Mouse (Mus musculus) MEL-GATA-1-ER (cell line): Measurements from ENCODE around the gene D030056L22Rik.
A peak's percentile ranks its signal among the peaks of the same experiment; 100 is the strongest.
"Not testable (repeated sequence)": the region's sequence is repeated elsewhere in the genome, so short reads cannot be mapped to it uniquely, and the experiment has no call there.

Experiments
- DNase-seq: peaks from one replicate; pipeline ENCODE4 v3.0.0-alpha.2; 2012; ENCODE audit warnings: low read depth; ENCODE audit errors: extremely low read depth

D030056L22Rik gene

DNA sequence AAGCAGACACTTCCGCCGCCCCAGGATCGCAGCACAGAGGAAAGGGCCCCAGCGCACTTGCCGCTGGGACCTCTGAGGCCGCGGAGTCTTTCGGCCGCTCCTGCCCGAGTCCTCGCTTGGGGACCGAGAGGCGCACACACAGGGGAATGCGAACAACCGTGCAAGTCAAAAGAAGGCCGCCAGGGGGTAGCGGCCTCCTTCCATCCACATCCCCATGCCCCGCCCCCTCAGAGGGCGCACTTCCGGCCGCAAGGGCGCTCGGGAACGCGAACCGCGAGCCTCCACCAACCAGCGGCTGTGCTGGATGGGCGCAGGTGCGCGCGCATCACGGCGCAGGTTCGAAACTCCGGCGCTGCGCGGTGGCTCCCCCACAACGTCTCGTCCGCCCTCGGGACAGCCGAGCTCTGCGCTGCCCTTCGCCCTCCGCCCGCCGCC is at the start of gene D030056L22Rik:
TSS of gene D030056L22Rik (plus strand) at position 328 of the 435 bp plus-strand sequence.
- peak; percentile 83 for DNase-seq

DNA sequence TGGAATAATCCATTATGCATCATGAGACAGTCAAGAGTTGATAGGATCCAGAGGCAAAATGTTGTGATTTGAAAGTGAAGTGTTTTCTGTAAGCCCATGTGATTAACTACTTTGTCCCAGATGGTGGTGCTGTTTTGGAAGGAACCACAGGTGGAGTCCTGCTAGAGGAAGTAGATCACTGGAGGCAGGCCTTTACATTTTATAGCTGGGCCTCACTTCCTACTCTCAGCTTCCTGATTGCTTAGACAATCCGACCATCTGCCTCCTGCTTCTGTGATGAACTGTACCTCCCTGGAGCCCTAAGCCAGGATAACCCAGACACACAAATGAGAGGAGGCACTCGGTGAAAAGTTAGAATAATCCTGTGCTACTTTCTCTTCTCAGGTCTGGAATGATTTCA is 49.1 kb upstream of the D030056L22Rik start:
- peak; percentile 41 for DNase-seq

DNA sequence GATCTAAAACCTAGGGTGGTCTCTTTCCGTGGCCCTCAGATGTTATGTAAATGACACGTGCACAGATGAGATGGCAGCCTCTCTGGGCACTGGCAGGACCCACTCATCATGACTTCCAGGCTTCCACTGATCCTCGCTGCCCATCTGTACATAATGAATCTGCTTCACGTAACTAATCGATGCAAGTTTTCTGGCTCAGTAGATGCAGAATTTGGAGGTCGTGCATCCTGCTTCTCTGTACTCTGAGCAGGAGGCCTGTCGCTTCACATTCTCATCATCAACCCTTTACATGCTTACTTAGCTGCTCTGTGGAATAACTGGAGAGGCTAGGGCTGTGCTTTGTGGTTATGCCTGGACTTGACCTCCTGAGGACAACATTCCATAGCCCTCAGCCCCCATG is 46.0 kb upstream of the D030056L22Rik start:
- DNase-seq, result no peak

DNA sequence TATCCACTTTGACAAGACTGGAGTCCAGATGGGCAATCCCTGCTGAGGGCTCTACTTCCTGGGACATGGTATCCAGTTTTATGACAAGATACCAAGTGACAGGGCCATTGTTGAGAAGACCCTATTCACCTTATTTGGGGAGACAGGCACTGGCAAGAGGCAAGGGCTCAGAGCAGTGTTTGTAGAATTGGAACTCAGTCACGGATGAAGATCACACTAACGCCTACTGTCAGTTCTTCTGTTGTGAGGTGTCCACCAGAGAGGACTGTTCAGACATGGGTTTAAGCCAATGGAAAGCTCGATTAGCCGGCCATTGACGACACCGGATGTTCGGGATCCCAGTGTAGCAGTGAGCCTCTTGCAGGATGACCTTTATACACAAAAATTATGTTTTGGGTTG is 43.4 kb upstream of the D030056L22Rik start:
- no peak for DNase-seq

DNA sequence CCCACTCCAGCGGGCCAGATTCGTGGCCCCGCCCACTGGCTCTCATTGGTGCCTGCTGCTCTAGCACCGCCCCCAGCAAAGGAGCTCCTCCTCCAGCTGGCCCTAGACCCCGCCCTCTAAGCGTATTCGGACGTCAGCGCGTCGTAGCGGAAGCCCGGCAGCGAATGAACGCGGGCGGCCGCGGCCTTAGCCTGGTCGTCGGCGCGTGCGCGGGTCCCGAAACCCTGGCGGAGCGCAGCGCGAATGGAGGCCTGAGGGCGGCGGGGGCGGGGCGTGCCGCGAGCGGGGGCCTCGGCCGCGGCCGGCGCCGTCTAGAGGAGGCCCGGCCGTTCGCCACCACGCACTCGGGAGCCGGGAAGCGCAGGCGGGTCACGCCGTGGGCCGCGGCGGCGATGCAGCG is 42.4 kb upstream of the D030056L22Rik start, which contains the start of gene Carnmt1:
TSS of gene Carnmt1 (plus strand) at position 157 of the 400 bp plus-strand sequence.
- peak; percentile 76 for DNase-seq

DNA sequence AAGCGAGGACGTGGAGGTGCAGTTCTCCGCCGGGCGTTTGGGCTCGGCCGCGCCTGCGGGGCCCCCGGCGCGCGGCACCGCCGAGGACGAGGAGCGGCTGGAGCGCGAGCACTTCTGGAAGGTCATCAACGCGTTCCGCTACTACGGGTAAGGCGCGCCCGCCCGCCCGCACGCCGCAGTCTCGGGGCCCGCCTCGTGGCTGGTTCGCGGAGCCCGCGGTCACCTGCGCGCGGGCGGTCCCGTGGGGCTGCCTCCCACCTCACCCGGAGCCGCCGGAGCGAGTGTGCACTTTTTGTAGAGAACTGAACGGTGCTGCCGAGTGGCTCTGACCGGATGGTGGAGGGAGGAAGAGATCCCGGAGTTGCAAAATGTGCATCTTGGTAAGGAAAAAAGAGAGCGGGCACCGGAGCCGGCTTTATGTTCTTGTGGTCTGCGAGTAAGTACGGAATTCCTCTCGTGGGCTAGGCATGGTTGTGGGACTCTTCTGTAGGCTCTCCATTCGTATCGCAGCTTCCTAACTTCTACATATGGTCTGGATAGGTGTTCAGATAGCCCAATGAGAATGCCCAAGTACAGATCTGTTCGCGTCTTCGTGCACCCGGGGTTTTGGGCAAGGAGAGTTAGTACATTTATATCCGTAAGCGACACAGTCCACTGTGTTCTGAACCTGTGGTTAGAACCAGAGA is 41.8 kb upstream of the D030056L22Rik start:
- peak; percentile 43 for DNase-seq

DNA sequence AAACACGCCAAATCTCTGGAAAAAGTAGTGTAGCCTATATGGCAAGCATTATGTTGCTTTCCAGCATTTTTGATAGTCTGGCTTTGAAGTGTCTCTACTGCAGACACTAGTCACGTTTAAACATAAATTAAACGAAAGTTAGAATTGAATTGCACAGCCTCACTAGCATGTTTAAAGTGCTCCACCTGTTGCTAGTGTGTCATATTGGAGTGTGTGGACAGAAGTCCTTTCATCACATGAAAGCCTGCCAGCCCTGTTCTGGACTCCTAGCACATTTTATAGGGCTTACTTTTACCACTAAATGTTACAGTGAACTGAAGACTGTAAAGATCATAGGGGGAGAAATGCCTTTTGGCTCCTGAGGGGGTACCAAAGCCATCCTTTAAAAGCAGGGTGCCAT is 40.5 kb upstream of the D030056L22Rik start:
- no peak for DNase-seq

DNA sequence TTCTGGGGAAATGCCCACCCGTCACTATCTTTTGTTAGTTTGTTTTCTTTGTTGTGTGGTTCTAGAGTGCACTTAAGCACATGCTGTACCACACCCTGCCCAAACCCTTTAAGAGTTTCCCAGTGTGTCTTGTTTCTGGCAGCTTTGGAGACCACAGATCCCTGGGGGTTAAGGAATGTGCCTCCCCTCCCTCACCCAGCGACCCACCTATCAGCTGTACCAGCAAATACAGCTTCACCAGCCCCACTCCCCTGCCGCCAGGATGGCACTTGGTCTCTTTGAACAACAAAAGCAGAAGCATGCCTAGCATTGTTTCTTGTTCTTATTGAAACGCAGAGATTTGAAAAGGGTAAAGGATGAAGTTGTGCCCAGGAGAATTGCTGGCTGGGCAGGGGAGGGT is 39.9 kb upstream of the D030056L22Rik start:
- DNase-seq, result no peak

DNA sequence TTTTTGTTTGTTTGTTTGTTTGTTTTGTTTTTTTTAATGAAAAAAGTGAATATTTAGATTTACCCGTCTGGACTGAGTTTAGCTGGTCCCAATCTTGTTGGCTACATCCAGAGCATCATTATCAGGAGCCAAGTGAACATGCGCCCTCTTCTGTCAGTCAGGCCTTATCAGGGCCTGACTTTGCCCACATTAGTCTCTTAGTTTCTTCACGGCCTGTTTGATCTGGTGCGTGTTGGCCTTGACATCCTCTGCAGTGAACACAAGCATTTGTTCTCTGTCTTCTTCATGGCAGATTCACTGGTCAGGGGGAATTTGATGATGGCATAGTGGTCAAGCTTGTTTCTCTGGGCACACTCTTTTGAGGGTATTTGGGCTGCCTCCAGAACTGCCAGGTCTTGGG is 30.9 kb upstream of the D030056L22Rik start:
- DNase-seq, result no peak

DNA sequence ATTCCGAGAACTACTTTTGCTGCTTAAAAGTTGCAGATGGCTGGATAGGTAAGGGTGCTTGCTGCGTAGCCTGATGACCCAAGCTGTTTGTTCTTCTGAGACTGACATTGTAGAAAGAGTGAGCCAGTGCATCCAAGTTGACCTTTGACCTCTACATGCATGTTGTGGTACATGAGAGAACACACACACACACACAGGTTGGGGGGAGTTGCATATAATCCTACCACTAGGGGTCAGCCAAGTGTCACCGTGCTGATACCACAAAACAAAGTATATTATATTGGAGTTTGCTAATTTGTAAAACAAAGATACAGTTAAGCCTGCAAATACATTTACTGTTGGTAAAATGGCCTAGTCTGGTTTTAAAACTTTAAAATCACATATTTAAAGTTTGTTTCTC is 25.4 kb upstream of the D030056L22Rik start:
- DNase-seq, result peak; percentile 49

DNA sequence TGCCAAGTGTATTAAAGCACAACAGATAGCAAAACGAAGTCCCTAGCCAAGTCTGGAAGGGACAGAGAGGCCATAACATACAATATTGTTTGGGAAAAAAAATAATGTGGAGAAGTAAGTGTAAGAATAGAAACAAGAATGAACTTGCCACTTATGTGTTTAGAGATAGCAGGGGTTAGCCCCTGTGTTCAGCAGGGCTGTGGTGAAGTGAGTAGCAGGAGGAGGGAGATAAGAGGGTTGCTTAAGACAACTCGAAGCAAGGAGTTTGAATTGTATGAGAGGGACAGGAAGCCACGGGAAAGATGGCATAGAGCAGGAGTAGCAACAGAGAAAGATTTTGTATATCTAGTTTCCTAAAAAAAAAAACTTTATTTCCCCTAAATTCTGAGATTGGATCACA is 20.8 kb upstream of the D030056L22Rik start:
- peak; percentile 84 for DNase-seq

DNA sequence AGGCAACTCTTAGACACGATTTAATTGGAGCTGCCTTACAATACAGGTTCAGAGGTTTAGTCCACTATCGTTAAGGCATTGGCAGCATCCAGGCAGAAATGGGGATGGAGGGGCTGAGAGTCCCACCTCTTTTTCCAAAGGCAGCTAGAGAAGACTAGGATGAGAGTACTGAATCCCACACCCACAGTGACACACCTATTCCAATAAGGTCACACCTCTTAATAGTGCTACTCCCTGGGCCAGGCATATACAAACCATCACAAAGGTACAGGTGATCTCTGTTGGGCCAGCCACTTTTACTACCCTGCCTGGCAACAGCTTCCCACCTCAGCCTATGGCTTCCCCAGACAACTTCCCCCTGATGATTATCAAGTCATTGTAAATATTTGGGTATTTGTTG is 20.2 kb upstream of the D030056L22Rik start:
- DNase-seq, result no peak

DNA sequence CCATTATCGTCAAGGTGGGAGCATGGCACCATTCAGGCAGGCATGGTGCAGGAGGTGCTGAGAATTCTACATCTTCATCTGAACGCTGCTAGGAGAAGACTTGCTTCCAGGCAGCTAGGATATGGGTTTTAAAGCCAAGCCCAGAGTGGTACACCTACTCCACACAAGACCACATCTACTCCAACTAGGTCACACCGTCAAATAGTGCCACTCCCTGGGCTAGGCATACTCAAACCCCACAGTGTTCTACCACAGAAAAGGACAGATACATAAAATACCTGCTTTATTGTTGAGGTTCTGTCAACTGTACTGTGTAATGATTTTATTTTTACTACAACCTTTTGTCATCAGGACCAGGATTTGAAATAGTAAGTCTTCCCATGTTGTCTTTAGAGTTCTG is 17.9 kb upstream of the D030056L22Rik start:
- no peak for DNase-seq

DNA sequence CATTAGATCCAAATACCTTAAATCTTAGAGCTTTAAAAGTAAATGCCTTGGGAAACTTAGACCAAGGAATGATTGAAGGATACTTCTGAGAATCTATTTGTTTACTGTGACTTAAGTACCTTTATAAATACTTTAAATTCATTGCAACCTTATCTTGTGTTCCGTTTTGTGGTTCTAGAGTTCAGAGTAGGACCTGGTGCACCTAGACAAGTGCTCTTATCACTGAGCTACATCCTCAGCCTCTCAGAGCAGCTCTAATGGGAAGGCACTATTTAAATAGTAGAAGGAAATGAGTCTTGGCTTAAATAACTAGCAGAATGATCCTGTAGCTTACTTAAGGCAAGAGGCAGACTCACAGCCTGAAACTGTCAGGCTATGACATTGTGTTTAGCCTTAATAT is 17.4 kb upstream of the D030056L22Rik start:
- no peak for DNase-seq

DNA sequence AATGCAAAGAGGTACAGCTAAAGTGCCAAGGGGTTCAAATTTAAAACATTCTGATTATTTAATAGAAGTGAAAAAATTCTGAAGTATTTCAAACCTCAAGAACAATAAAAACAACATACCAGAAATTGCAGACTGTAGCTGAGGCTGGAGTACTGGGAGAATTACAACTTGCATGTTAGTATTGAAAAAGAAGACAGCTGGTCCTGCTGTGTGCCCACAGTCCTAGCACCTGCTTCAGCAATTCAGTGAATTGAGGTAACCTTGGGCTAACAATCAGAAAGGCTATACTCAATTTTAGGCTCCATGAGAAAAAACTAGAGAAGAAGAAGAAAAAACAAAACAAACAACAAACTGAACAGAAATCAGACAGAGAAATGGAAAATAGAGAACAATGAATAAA is 4.9 kb upstream of the D030056L22Rik start:
- DNase-seq, result no peak

DNA sequence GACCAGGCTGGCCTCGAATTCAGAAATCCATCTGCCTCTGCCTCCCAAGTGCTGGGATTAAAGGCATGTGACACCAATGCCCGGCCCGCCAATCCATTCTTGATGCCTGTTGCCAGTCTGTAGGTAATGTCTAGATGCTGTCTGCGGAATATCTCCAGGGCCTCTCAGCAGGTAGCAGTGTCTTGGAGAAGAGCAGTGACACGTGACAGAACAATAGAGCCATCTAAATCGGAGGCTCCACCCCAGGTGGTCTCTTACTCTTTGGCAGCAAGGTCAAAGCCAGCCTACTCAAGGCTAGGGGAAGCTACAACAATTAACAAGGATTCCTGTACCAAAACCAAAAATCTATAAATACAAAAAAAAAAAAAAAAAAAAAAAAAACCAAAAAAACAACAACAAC is 2.1 kb upstream of the D030056L22Rik start:
- no peak for DNase-seq

DNA sequence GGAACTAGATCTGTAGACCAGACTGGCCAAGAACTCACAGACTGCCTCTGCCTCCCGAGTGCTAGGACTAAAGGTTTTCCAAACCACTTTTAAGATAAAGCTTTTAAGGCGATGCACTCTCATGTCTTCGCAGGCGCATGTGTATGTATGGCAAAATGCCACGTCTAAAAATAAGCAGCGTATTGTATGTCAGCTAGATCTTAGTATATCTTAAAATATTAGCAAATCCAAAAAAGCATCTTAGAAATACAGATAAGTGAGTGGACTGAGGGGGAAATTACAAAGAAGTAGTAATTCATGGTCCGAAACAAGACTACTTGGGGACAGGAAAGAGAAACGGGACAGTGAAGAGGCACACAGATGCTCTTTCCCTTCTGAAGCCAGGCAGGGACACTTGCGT is 1.4 kb upstream of the D030056L22Rik start:
- DNase-seq, result peak; percentile 34

DNA sequence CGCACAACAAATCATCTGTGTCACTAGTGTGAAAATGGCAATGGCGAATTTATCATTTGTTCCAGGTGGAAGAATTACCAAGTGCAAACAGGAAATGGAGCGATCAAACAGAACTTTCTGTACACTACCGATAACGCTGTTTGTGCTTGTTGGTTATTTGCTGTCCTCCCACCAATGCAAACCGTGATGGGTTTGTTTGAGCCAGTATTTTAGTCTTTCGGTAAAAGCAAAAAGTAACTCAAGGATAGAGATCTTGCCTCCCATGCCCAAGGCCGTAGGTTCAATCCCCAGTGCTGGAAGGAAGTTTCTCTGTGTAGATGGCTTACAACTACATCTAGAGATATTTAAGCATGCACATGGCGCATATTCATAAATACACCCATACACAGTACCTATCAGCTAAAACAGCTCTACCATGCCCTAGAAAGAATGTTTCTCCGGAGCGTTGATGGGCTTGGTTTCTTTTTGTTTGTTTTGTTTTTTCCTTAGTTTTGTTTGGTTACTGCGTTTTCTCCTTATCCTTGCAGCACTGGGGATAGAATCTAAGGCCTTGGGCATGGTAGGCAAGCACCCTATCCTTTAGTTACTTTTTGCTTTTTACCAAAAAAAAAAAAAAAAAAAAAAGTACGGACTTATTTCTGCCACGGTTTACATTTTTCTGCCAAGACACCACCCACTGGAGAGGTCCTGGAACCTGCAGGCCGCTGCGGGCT is 684 bp upstream of the D030056L22Rik start:
- DNase-seq, result peak; percentile 72

DNA sequence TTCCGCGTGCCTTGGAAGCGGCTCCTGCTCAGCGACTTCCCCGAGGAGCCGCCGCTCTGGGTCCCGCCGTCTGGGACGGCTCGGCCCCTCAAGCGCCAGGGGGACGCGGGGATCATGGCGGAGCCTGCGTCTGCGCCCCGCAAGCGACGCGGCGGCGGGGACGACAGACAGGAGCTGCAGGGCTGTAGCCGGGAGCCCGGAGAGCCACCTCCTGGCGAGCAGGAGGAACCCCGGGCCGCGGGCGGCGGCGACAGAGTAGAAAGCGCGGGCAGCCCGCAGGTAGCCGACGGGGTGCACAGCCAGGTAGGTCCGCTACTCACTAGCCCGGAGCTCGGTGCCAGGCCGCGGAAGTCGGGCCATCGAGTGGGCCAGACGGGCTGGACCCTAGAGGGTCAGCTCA is 364 bp downstream of the D030056L22Rik start:
- not testable (repeated sequence) for DNase-seq

DNA sequence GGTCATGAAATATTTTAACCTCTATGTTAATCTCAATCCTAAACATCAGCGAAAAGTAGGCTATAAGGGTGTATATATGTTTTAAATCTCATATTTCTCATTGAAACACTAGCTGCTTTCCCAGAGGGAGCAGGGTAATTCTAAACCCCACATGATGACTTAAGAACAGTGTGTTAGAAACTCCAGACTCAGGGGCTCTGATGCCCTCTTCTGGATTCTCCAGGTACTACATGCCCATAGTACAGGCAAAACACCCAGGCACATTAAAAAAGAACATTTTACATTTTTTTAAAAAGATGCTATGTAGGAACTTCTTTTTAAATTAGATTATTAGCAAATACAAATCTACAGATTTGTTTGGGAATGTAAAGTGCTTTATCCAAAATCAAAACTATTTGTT is 3.4 kb downstream of the D030056L22Rik start:
- DNase-seq, result peak; percentile 66

DNA sequence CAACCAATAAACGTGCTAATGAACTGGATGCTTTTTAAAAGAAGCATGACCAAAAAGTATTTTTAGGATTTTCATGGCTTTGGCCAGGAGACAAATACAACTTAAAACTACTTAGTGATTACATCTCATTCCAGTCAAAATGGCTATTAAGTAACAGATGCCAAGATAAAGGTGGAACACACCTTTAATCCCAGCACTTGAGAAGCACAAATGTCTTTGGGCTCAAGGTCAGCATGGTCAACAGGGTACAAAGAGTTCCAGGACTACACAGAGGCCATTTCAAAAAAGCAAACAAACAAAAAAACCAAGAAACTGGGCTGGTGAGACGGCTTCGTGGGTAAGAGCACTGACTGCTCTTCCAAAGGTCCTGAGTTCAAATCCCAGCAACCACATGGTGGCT is 7.3 kb downstream of the D030056L22Rik start:
- no peak for DNase-seq

DNA sequence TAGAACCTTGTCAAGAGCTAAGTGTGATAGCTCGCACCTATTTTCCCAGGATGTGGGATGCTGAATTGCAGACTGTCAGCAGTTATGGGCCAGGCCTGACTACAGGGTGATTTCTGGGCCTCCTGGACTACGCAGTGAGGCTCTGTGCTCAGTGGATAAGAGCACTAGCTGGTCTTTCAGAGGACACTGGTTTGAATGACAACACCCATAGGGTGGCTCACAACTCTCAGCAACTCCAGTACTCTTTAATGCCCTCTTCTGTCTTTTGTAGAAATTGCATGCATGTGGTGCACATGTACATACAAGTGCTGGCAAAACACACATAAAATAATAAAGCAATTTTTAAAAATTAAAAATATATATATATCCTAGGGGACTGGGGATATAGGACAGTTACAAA is 12.2 kb downstream of the D030056L22Rik start:
- no peak for DNase-seq

DNA sequence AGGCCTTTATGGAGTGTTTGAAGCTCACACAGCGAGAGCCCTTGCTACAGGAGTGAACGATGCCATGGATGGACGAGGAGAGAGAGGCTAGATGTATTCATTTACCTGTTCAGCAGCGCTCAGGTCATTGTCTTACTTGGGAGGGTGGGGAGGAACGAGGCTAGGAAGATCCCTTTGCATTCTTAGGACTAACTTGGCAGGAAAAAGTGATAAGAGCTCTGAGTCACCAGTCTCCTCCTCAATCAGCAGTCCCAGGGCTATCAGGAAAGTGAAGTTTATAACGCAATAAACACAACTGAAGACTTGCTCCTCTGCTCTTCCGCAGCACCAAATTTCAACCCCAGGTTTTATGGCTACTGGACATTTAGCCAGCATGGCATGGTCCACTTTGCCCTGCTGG is 17.3 kb downstream of the D030056L22Rik start:
- DNase-seq, result no peak
